Mouse (Mus musculus) WW6 (cell line): ENCODE measurements around the gene Mfap2.
A peak's percentile ranks its signal among the peaks of the same experiment; 100 is the strongest.

Experiments
- DNase-seq: peaks from one replicate; pipeline ENCODE4 v3.0.0-alpha.2; 2013; ENCODE audit warnings: low read depth, low spot score

Gene Mfap2

GRCm38 (mm10) chr4:140987476-140987875, 22.7 kb upstream of the Mfap2 start:
- DNase-seq, result no peak

DNA sequence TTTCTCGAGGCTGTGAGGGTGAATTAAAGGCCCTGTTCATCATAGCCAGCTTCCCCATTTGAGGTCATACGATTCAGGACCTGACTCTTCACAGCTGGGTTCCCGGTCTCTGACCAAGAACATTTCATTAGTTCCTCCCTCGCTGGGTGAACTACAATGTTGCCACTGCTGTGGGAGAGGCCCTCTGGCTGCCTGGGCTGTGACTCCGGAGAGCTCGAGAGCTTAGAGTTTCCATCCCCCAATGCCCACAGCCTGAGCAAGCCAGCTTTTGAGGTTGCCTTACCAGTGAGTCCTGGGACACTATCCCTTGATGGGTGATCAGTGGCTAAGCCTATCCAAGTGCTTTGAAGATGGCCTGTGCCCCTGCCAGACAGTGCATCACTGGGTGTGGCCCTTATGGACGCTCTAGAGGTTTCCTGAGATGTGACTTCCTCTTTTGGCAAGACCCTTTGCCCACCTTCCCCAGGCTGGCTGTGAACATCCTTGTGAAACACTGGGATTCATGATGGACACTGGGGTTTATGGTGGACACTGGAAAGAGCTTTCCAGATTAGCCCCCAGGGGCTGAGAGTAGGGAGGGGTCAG, 21.4 kb upstream of the Mfap2 start:
- DNase-seq, result no peak

- no peak for DNase-seq
Observed at GRCm38 (mm10) chr4:140989447-140989846, 20.8 kb upstream of the Mfap2 start.

GRCm38 (mm10) chr4:140992215-140992614, 18.0 kb upstream of the Mfap2 start:
- no peak for DNase-seq

GRCm38 (mm10) chr4:140993846-140994245, 16.4 kb upstream of the Mfap2 start:
- no peak for DNase-seq

DNA sequence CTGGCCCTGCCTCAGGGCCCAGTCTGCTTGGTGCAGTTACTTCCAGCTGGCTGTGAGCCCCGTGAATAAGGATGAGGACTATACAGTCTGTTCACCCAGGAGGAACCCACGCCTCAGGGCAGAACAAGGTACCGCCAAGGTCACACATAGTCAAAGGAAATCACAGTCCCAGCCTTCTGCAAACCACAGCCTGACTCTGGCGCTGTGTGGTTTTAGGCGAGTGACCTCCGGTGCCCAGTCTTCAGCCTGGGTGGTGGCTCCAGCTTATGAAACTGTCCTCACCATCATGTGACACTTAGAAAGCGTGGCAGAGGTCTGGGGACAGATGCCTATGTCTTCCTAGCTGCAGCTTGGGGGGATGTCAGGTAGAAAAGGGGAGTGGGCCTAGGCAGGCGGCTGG, 14.4 kb upstream of the Mfap2 start:
- no peak for DNase-seq

DNA sequence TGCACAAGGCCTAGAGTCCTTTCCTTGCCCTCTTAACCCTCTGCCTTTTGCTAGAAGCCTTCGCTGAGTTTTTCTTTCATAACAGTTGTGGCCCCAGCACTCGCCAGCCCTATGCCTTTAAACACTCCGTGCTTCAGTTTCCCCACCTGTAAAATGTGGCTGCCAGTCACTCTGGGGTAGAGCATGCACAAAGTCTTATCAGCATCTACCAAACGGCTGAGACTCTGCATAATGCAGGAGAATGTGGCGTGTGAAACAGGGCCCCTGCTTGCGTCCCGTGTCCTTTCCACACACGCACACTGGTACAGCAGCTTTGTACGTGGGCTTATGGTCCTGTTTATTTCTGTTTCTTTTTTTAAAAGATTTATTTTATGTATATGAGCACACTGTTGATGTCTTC, 13.4 kb upstream of the Mfap2 start:
- no peak for DNase-seq

- DNase-seq, result peak; percentile 33
Observed at GRCm38 (mm10) chr4:141005983-141006382, 4.2 kb upstream of the Mfap2 start.

GRCm38 (mm10) chr4:141008028-141008427, 2.2 kb upstream of the Mfap2 start:
- no peak for DNase-seq

- DNase-seq, result no peak
Observed at GRCm38 (mm10) chr4:141010526-141010925, 308 bp downstream of the Mfap2 start.

DNA sequence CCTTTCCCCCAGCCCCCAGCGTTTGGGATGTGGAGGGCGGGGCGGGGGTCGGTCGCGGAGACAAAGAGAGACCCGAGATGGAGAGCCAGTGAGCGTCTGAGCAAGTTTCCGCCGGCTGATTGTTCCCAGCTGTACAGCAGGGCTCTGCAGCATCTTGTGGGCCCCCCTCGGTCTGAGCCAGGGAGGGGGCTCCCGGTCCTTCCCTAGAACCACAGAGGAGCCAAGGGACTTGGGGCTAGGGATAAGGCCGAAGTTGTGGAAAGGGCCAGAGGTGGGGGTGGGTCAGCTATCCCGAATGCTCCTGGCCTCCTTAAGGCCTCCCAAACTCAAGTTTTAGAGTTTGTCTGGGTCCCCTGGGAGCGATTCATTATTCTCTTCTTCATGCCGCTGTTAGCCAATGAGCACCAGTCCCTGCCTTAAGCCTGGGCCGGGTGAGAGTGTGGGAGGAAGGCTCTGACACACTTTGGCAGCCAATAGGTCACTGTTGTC, 767 bp downstream of the Mfap2 start:
- no peak for DNase-seq

DNA sequence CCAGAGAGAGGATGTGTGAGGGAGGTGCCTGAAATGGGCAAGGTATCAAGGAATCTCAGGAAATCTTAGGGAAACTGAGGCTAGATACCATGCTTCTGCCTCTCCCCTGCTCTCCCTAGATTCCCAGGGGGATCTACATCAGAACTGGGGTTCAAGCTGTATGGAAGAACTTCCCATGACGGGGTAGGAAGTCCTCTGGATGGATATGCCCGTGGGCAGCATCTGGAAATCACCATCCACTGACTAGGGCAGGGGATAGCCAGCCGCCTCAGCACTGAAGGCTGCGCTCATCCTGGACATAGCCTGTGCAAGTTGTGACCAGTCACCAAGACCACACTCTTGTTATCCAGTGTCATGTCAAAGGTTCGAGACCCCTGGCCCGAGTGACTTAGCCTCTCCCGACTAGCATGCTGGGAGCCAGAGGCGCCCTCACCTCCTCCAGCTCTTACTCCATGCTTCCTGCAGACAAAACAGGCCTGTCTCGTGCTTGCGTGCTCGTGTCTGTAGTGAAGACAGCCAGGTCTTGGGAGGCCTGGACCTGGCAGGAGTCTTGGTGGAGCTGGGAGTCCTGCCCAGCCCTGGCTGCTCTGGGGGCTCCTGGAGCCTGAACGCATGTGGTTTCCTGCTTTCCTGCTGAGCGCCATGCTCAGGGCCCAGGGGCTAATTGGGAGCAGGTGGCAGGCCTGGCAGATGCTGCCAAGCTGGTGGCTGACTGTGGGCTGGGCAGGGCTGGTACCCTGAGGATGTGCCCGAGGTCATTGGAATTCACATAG, 1.5 kb downstream of the Mfap2 start:
- DNase-seq, result no peak

DNA sequence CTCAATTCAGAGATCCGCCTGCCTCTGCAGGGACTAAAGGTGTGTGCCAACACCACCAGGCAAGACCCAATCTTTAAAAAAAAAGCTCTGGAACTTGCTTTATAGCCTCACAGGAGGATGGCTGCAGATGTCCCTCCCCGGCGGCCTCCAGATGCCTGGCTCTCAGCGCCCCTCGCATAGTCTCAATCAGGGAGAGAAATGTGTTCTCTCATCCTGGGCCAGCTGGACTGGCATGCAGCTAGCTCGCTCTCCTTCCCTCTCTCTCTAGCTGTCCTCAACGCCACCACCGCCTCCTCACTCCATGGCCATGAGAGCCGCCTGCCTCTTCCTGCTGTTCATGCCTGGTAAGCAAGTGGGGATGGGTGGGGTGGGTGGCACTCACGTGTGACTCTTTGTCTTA, 2.3 kb downstream of the Mfap2 start:
- no peak for DNase-seq

DNA sequence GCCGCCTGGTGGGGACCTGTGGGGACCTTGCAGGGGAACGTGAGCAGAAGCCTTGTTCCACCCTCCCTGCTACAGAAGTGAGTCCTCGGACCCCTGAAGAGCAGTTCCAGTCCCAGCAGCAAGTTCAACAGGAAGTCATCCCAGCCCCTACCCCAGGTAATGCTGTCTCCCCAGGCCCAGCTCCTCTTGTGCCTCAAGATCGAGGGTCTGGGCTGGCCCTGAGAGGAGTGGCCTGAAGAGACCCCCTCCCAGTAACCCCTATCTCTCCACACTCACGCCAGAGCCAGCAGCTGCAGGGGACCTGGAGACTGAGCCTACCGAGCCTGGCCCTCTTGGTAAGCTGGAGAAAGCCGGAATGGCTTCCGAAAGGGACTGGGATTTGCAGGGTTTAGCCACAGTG, 3.9 kb downstream of the Mfap2 start:
- DNase-seq, result no peak

GRCm38 (mm10) chr4:141014856-141015255, 4.6 kb downstream of the Mfap2 start:
- DNase-seq, result no peak

DNA sequence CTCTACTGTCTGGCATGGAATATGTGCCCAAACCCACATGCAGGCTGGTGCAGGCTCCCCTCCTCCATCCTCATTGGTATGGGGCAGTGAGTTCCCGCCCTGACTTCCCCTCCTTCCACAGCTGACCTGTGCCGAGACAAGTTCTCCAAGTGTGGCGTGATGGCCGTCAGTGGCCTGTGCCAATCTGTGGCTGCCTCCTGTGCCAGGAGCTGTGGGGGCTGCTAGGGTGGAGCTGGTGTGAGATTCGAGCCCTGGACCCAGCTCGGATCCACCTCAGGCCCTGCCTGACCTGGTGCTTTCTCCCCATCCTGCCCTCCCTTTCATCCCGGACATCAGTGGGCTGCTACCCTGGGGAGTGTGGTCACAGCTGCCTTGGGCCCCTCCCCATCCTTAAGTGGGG, 5.1 kb downstream of the Mfap2 start:
- no peak for DNase-seq

DNA sequence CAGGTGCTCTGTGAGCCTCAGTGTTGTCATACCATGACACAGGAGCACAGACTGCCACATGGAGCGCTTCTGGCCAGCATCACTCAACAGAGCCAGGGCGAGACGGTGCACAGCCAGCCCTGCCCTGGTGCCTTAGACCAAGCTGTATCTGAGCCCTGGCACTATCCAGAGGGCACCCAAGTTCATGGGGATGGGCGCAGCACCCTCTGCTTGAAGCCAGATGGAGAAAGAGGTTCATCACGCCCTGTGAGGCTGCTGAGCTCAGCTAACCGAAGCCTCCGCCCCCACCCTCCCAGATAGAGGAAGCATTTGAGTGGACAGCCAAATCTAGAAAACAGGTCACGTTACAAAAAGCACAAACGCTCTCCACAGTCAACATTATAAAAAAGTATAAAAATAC, 6.1 kb downstream of the Mfap2 start:
- no peak for DNase-seq

DNA sequence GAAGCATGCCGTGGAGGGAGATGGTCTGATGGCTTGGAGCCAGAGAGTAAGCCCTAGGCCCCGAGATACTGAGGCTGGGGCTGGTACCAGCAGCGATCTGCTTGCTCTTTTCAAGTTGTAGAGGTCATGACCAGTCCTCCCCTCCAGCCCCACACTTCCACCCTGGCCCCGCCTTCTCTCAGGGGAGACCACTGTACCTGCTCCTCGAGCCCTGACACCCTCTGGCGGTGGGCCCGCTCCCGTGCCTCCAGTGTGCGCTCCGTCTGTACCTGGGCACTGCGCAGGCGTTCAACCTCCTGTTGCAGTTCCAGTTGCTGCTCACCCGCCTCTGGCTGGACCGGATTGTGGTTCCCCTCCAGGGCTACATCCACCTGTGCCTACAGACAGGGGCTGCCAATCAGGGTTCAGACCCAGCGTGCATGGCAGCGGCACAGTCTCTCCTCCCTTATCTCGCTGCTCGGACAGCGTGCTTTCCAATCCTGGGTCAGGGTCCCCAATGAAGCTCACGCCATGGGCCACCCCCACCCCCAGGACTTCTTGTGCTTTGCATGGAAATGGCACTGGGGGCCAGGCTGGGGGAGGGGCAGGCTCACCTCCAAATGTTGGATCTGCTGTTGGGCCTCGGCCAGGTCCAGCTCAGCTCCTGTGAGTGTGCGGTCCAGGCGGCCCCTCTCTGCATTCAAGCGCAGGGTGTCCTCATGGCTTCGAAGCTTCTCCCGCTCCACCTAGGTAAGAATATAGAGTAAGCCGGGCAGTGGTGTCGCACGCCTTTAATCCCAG, 7.6 kb downstream of the Mfap2 start:
- no peak for DNase-seq

- DNase-seq, result no peak
Observed at GRCm38 (mm10) chr4:141020220-141020619, 10.0 kb downstream of the Mfap2 start.

DNA sequence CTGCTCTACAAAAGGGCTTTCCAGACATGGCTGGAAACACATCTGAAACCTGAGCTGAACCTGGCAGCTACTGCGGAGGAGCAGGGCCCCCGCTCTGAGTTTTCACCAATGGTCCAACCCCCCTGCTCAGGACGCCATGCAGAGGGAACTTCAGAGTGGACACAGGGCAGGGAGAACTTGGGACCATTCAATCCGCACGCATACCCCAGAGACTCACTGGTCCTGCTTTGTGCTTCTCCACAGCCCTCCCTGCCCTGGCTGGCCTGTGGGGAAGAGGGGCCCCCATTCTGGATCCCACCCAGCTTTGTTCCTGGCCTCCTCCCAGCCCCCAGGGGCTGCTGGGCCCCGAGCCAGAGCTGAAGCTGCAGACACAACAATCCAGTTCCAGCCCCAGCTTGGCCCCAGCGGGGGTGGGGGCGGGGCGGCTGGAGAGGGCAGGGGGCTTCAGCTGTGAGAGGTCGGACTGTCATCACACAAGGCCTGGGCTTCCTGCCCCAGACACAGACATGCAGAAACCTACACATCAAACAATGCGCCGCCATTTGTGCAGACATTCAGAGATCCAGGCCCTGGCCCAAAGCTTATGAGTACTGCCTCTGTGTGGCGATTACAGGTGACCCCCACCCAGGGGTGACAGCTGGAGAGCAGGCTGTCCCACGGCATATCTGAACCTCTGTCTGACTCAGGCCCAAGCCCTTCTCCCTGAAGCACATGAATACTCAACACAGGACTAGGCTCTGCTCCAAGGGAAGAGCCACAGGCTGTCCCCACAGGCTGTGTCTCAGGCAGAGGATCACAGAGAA, 10.8 kb downstream of the Mfap2 start:
- DNase-seq, result no peak

DNA sequence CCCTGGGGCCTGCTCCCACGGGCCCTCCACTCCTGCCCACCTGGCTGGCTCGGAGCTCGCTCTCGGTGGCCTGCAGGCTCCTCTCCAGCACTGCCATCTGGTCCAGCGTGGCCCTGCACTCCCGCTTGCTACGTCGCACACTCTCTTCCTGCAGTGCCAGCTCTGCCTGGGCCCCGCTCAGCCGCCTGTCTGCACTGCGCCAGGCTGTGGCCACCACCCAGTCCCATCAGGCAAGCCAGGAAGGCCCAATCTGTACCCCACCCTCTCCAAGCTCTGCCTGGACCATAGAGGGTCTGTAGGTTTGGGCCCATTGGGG, 11.4 kb downstream of the Mfap2 start:
- no peak for DNase-seq

DNA sequence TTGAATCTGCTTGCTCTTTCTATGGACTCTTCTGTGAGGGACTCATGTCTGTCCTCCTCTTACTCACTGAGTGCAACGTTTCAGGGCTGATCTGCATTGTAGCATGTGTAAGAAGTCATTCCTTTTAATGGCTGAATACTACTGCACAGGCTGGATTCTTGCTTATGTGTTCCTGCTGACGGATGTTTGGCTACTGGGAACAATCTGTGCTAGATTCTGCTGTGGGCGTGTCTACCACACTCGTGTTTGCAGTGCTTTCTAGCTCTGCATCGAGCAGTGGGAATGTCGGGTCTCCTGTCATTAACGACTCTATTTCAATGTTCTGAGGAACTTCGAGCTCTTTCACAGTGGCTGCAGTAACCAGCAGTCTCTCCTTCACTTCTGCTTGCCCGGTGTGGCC, 13.8 kb downstream of the Mfap2 start:
- no peak for DNase-seq
